8 mouse cellular contexts compared by ENCODE assay signal in the genomic region with DNA sequence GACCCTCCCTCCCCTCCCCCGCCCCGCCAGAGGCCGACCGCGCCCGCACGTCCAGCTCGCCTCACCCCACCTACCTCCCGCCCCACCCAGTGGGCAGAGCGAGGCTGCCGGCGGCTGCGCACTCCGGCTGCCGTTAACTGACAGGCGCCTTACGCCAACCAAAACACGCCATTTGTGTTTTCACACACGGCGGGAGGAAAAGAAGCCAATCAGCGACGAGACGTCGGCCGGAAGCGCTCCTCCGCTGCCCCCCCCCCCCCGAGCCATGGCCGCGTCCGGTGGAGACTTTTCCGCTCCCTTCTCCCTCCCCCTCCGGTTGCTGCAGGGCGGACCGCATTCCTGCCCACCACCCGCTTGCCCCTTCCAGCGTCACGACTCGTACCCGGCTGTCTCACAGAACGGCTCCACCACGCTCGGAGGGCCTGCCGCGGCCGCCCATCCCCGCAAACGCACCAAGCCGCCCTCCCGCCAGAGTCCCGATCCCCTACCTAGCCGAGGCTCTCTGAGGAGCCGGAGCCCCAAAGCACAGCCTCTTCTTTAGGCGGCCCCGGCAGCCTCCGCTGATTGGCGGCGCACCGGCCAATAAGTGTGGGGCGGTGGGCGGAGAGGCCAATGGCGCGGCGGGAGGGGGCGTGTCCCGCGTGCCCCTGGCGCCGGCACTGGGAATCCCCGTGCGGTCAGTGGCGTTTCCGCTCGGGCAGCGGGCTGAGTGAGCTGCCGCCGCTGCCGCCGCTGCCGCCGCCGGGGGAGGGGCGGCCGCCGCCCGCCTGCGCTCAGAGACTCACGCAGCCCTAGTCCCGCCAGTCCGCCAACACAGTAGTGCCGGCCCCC. TPM values are rescaled to one million over a fixed set of nuclear protein-coding genes. Genes with fewer than 3 reads are reported as not detected.
DNase-seq lines count a peak whose midpoint lies in the region; ATAC-seq and TF ChIP-seq lines count a peak whose summit lies in the region.

A gene (plus strand): TSS at position 680 of the 831 bp plus-strand sequence.

- peak; percentile 96 for TF ChIP-seq POLR2A in heart, adult 2 months (IDR thresholded peaks at IDR 0.05; ENCODE audit: insufficient read depth, low read depth, low read length)

- peak within 1 kb of the TSS; percentile 100 for H3K27ac ChIP-seq in embryonic facial prominence, embryonic 14.5 days (replicated peaks; ENCODE audit: low read depth, low read length)
- peak within 1 kb of the TSS; percentile 100 for H3K27ac ChIP-seq in heart, adult 2 months
- peak within 1 kb of the TSS; percentile 100 for H3K27ac ChIP-seq in limb, embryonic 13.5 days
- peak within 1 kb of the TSS; percentile 100 for H3K27ac ChIP-seq in midbrain, embryonic 16.5 days (ENCODE audit: low read length)

- H3K9me3 ChIP-seq in embryonic facial prominence, embryonic 14.5 days (ENCODE audit: control insufficient read depth, low read length) = no peaks in the 10 kb centered on the region
- no peaks in the 10 kb centered on the region for H3K9me3 ChIP-seq in limb, embryonic 13.5 days
- H3K9me3 ChIP-seq in midbrain, embryonic 16.5 days (replicated peaks; ENCODE audit: control insufficient read depth, low read length, poor library complexity, severe bottlenecking) = no peaks in the 10 kb centered on the region

- WGBS in embryonic facial prominence, embryonic 14.5 days = 0% methylated on average over 30 of the region's 91 CpGs
- under 1% methylated on average over 79 of the region's 91 CpGs for WGBS in heart, adult 2 months
- under 1% methylated on average over 68 of the region's 91 CpGs for WGBS in limb, embryonic 13.5 days
- WGBS in midbrain, embryonic 16.5 days = under 1% methylated on average over 54 of the region's 91 CpGs

- H3K27me3 ChIP-seq in embryonic facial prominence, embryonic 14.5 days (replicated peaks; ENCODE audit: control insufficient read depth, insufficient read depth, low read length) = no peaks in the 10 kb centered on the region
- H3K27me3 ChIP-seq in heart, adult 2 months (ENCODE audit: control insufficient read depth, insufficient read depth, low read length) = no peaks in the 10 kb centered on the region
- H3K27me3 ChIP-seq in limb, embryonic 13.5 days = no peaks in the 10 kb centered on the region
- no peaks in the 10 kb centered on the region for H3K27me3 ChIP-seq in midbrain, embryonic 16.5 days (ENCODE audit: control insufficient read depth, insufficient read depth, low read depth, low read length)

- peak; percentile 68; the same call in 1 of the 2 replicates for TF ChIP-seq EP300 in heart, adult 2 months (IDR thresholded peaks at IDR 0.05; ENCODE audit: insufficient read depth, low read depth, low read length)

- H3K4me1 ChIP-seq in embryonic facial prominence, embryonic 14.5 days (ENCODE audit: control insufficient read depth, insufficient read depth, low read length) = peaks cover 28% of the 10 kb centered on the region
- peaks cover 8% of the 10 kb centered on the region for H3K4me1 ChIP-seq in heart, adult 2 months (ENCODE audit: control insufficient read depth, insufficient read depth, low read length)
- peaks cover 36% of the 10 kb centered on the region for H3K4me1 ChIP-seq in limb, embryonic 13.5 days
- peaks cover 37% of the 10 kb centered on the region for H3K4me1 ChIP-seq in midbrain, embryonic 16.5 days (ENCODE audit: control insufficient read depth, insufficient read depth, low read length)

- no peaks in the 10 kb centered on the region for H3K36me3 ChIP-seq in embryonic facial prominence, embryonic 14.5 days (ENCODE audit: control insufficient read depth, insufficient read depth, low read length)
- peaks cover 41% of the 10 kb centered on the region for H3K36me3 ChIP-seq in heart, adult 2 months (ENCODE audit: control insufficient read depth, insufficient read depth, low read length)
- H3K36me3 ChIP-seq in limb, embryonic 13.5 days = no peaks in the 10 kb centered on the region
- no peaks in the 10 kb centered on the region for H3K36me3 ChIP-seq in midbrain, embryonic 16.5 days (ENCODE audit: control insufficient read depth, insufficient read depth, low read length)

- DNase-seq in 3T3-L1 (ENCODE audit: low read depth, low spot score) = peak; percentile 94
- peak; percentile 98 for DNase-seq in adrenal gland, postnatal 4 days (ENCODE audit: low spot score in 2 of 2)
- peak; percentile 99 for DNase-seq in embryonic facial prominence, embryonic 14.5 days (ENCODE audit: low spot score)
- peak; percentile 99 to 100 for DNase-seq in heart, adult 2 months
- peak; percentile 97 to 98 for DNase-seq in kidney, adult 8-10 months
- DNase-seq in spleen, postnatal 10 days (ENCODE audit: low spot score in 2 of 2) = peak; percentile 97 to 98

- peak within 1 kb of the TSS; percentile 99 for H3K9ac ChIP-seq in embryonic facial prominence, embryonic 14.5 days (ENCODE audit: low read depth, low read length)
- H3K9ac ChIP-seq in heart, adult 2 months (ENCODE audit: low read depth, low read length) = peak within 1 kb of the TSS; percentile 99
- peak within 1 kb of the TSS; percentile 100 for H3K9ac ChIP-seq in limb, embryonic 13.5 days
- H3K9ac ChIP-seq in midbrain, embryonic 16.5 days (ENCODE audit: low read depth, low read length) = peak within 1 kb of the TSS; percentile 83

- peaks cover 2% of the 10 kb centered on the region for H3K79me2 ChIP-seq in heart, adult 2 months (replicated peaks; ENCODE audit: control insufficient read depth, insufficient read depth, low read length)

- peak; percentile 93 for ATAC-seq in embryonic facial prominence, embryonic 14.5 days (ENCODE audit: low read depth)
- ATAC-seq in limb, embryonic 13.5 days (ENCODE audit: low FRiP score, low read depth) = peak; percentile 93
- peak; percentile 96 for ATAC-seq in midbrain, embryonic 16.5 days

- peak within 1 kb of the TSS; percentile 89 for H3K4me2 ChIP-seq in embryonic facial prominence, embryonic 14.5 days (ENCODE audit: low read depth, low read length)
- peak within 1 kb of the TSS; percentile 96 for H3K4me2 ChIP-seq in limb, embryonic 13.5 days (replicated peaks)
- peak within 1 kb of the TSS; percentile 96 for H3K4me2 ChIP-seq in midbrain, embryonic 16.5 days (ENCODE audit: low read length)

- TF ChIP-seq CTCF in heart, adult 2 months (IDR thresholded peaks at IDR 0.05) = no peak

- H3K4me3 ChIP-seq in embryonic facial prominence, embryonic 14.5 days (ENCODE audit: low read depth, low read length) = peak within 1 kb of the TSS; percentile 98
- peak within 1 kb of the TSS; percentile 97 for H3K4me3 ChIP-seq in heart, adult 2 months
- H3K4me3 ChIP-seq in limb, embryonic 13.5 days = peak within 1 kb of the TSS; percentile 86
- H3K4me3 ChIP-seq in midbrain, embryonic 16.5 days (ENCODE audit: low read depth, low read length) = peak within 1 kb of the TSS; percentile 59

- intact Hi-C loops in heart, adult 2 months (cut with DNase I) = loop anchor here (1.0 kb wide), 1 partner anchor 31 kb away; a partner anchor contains a TSS

RNA-seq across cellular contexts. Expression of the gene that starts here (rescaled TPM):
- total RNA-seq in adrenal gland, postnatal 4 days (2021) = 100 to 1,000 TPM; 148 to 151 TPM
- polyA plus RNA-seq in embryonic facial prominence, embryonic 14.5 days (2014; fragmentation: Nextera tagmentation; extraction: Ambion mirVana) = 81.5 and 89.9 TPM in 2 replicates
- 10 to 100 TPM; 31.1 to 33.5 TPM for total RNA-seq in heart, adult 2 months (2021)
- 14.6 and 21.3 TPM in 2 replicates for polyA plus RNA-seq in heart, adult 2 months (2012; rRNA removed)
- polyA plus RNA-seq in limb, embryonic 13.5 days (2015; fragmentation: Nextera tagmentation; extraction: Ambion mirVana) = 96.5 and 99.4 TPM in 2 replicates
- polyA plus RNA-seq in midbrain, embryonic 16.5 days (2015; fragmentation: Nextera tagmentation; extraction: Ambion mirVana) = 45.4 and 46.5 TPM in 2 replicates

Comparison
In these comparisons a context has a peak if more than half of its experiments do, and no peak if none do; other contexts are left out.
1. Peak in every context shown above with its lines: DNase-seq, ATAC-seq, H3K4me3 ChIP-seq and H3K27ac ChIP-seq.
2. RNA of the gene that starts here (total RNA-seq): 148 to 151 TPM in adrenal gland, postnatal 4 days; 31.1 to 33.5 TPM in heart, adult 2 months; every median in the first group is over 4 times any median in the second.